Mouse (Mus musculus) spleen, adult 2 months (tissue): ENCODE measurements around the gene Olfr310.

ENCODE experiments used
- CTCF ChIP-seq: fragments of 200-500 bp; IDR thresholded peaks from 2 replicates; pipeline ENCODE4 v1.5.1; 2011; ENCODE audit warnings: mild to moderate bottlenecking, inconsistent platforms; ENCODE audit not compliant: insufficient read depth, insufficient read length, insufficient replicate concordance; ENCODE audit errors: extremely low read depth
- POLR2A ChIP-seq: fragments of 200-500 bp; IDR thresholded peaks from 2 replicates; pipeline ENCODE4 v1.6.1; 2011; ENCODE audit warnings: low read depth, low read length, inconsistent platforms

GRCm38 (mm10) chr7:86313608-86314007, 36.6 kb upstream of the Olfr310 start, which contains the start of gene Olfr309:
- TF ChIP-seq POLR2A (no peak), CTCF (no peak)
